9 mouse cellular contexts compared by ENCODE assay signal in genomic region chr17:34894074-34894597, GRCm38 (mm10). TPM values are rescaled to one million over a fixed set of nuclear protein-coding genes. Genes with fewer than 3 reads are reported as not detected.
DNase-seq lines count a peak whose midpoint lies in the region; ATAC-seq and TF ChIP-seq lines count a peak whose summit lies in the region.
"Had no signal": no experiment of that assay in that cellular context is flagged by ENCODE, and none has a peak within 500 bp of the region (broad histone marks: within the 10 kb centered on the region; RNA-seq: fewer than 3 reads in every experiment).

No protein-coding gene starts in this region.

- peaks cover 71% of the 10 kb centered on the region for H3K4me1 ChIP-seq in erythroblast, embryonic 14.5 days (ENCODE audit: control insufficient read depth)
- H3K4me1 ChIP-seq in heart, embryonic 12.5 days (replicated peaks) = peaks cover 36% of the 10 kb centered on the region
- H3K4me1 ChIP-seq in kidney, embryonic 16.5 days (ENCODE audit: insufficient read depth, low read length) = peaks cover 33% of the 10 kb centered on the region
- peaks cover 8% of the 10 kb centered on the region for H3K4me1 ChIP-seq in liver, adult 2 months (ENCODE audit: control insufficient read depth, insufficient read depth, low read length)

- TF ChIP-seq CTCF in liver, adult 2 months (IDR thresholded peaks at IDR 0.05; ENCODE audit: low read depth, low read length) = peak; percentile 5; the same call in 1 of the 2 replicates

- peaks cover 6% of the 10 kb centered on the region; the same call in 1 of the 2 replicates for H3K79me2 ChIP-seq in liver, adult 2 months (ENCODE audit: control insufficient read depth, insufficient read depth, low read length)

- TF ChIP-seq POLR2A in liver, adult 2 months (IDR thresholded peaks at IDR 0.05; ENCODE audit: extremely low read depth, insufficient read depth, low read length) = 0 out of 2 replicates have a peak, but pooled peaks have one; percentile 34

- H3K4me3 ChIP-seq in erythroblast, embryonic 14.5 days (replicated peaks) = peak overlapping the region; percentile 69
- peak overlapping the region; percentile 93 for H3K4me3 ChIP-seq in heart, embryonic 12.5 days
- peak overlapping the region; percentile 72 for H3K4me3 ChIP-seq in kidney, embryonic 16.5 days (ENCODE audit: low read length)
- H3K4me3 ChIP-seq in liver, adult 2 months (ENCODE audit: insufficient read depth, low read depth, low read length) = peak overlapping the region; percentile 70

- DNase-seq in CD4-positive, CD25-positive, alpha-beta regulatory T cell, adult 2 months (ENCODE audit: low read depth, low spot score) = peak; percentile 93
- DNase-seq in brain, embryonic 18.5 days (ENCODE audit: low read depth, low spot score) = peak; percentile 95
- peak; percentile 74 for DNase-seq in liver, adult 2 months (ENCODE audit: extremely low read depth, low read depth, low spot score)
- peak; percentile 89 to 90 for DNase-seq in spleen, postnatal 36 days (ENCODE audit: low spot score in 2 of 2)

- H3K4me2 ChIP-seq in heart, embryonic 12.5 days = peak overlapping the region; percentile 83
- H3K4me2 ChIP-seq in kidney, embryonic 16.5 days (replicated peaks; ENCODE audit: low read depth, low read length) = peak overlapping the region; percentile 92

- H3K27me3 ChIP-seq in erythroblast, embryonic 14.5 days (ENCODE audit: control insufficient read depth) = peaks cover 2% of the 10 kb centered on the region; the same call in 1 of the 2 replicates
- H3K27me3 ChIP-seq in heart, embryonic 12.5 days (replicated peaks) = no peaks in the 10 kb centered on the region
- H3K27me3 ChIP-seq in kidney, embryonic 16.5 days (ENCODE audit: insufficient read depth, low read length) = no peaks in the 10 kb centered on the region
- no peaks in the 10 kb centered on the region for H3K27me3 ChIP-seq in liver, adult 2 months (ENCODE audit: control insufficient read depth, insufficient read depth, low read length)

- under 1% methylated on average over 49 of the region's 51 CpGs for WGBS in heart, embryonic 12.5 days
- under 1% methylated on average over 38 of the region's 51 CpGs for WGBS in kidney, embryonic 16.5 days
- under 1% methylated on average over 50 of the region's 51 CpGs for WGBS in liver, adult 2 months

- peaks cover 3% of the 10 kb centered on the region for H3K36me3 ChIP-seq in erythroblast, embryonic 14.5 days (ENCODE audit: control insufficient read depth)
- peaks cover 10% of the 10 kb centered on the region for H3K36me3 ChIP-seq in heart, embryonic 12.5 days
- H3K36me3 ChIP-seq in kidney, embryonic 16.5 days (ENCODE audit: insufficient read depth, low read length) = peaks cover 9% of the 10 kb centered on the region
- H3K36me3 ChIP-seq in liver, adult 2 months (ENCODE audit: control insufficient read depth, insufficient read depth, low read length) = no peaks in the 10 kb centered on the region

- peak overlapping the region; percentile 99 for H3K9ac ChIP-seq in heart, embryonic 12.5 days
- H3K9ac ChIP-seq in kidney, embryonic 16.5 days (replicated peaks; ENCODE audit: low read length) = peak overlapping the region; percentile 86
- H3K9ac ChIP-seq in liver, adult 2 months (ENCODE audit: low read depth, low read length) = peak overlapping the region; percentile 81

- peak overlapping the region; percentile 85 for H3K27ac ChIP-seq in heart, embryonic 12.5 days (ENCODE audit: poor library complexity, severe bottlenecking)
- peak overlapping the region; percentile 92 for H3K27ac ChIP-seq in kidney, embryonic 16.5 days (ENCODE audit: low read length)
- peak overlapping the region; percentile 78 for H3K27ac ChIP-seq in liver, adult 2 months (replicated peaks; ENCODE audit: insufficient read depth, low read depth, low read length)

- H3K9me3 ChIP-seq in erythroblast, embryonic 14.5 days (ENCODE audit: control insufficient read depth, low read length) = no peaks in the 10 kb centered on the region
- H3K9me3 ChIP-seq in heart, embryonic 12.5 days (replicated peaks) = no peaks in the 10 kb centered on the region
- H3K9me3 ChIP-seq in kidney, embryonic 16.5 days (ENCODE audit: low read length) = no peaks in the 10 kb centered on the region

- peak; percentile 90 for ATAC-seq in heart, embryonic 12.5 days (ENCODE audit: insufficient number of reproducible peaks, low FRiP score)
- ATAC-seq in kidney, embryonic 16.5 days (ENCODE audit: low FRiP score, low TSS enrichment) = peak; percentile 92
- ATAC-seq in monocyte, adult 5-6 weeks (replicated peaks; ENCODE audit: insufficient number of reproducible peaks, low FRiP score, low TSS enrichment, poor library complexity, severe bottlenecking) = peak; percentile 69

RNA-seq across cellular contexts. Expression of gene C2, which starts 3.9 kb away (rescaled TPM):
- polyA plus RNA-seq in erythroblast, embryonic 14.5 days (2012) = 0.13 and 0.17 TPM in 2 replicates
- 0.24 and 0.35 TPM in 2 replicates for polyA plus RNA-seq in heart, embryonic 12.5 days (2016; fragmentation: Nextera tagmentation; extraction: Ambion mirVana)
- polyA plus RNA-seq in kidney, embryonic 16.5 days (2015; fragmentation: Nextera tagmentation; extraction: Ambion mirVana) = 4.6 and 5.7 TPM in 2 replicates
- 101 and 113 TPM in 2 replicates for total RNA-seq in liver, adult 2 months (2014; rRNA removed)
- 65.1 and 82.1 TPM in 2 replicates for polyA plus RNA-seq in liver, adult 2 months (2012; rRNA removed)
- total RNA-seq in monocyte, adult 5-6 weeks (2017) = not detected in 3 replicates

RNA-seq across cellular contexts. Expression of gene Ehmt2, which starts 4.1 kb away (rescaled TPM):
- polyA plus RNA-seq in erythroblast, embryonic 14.5 days (2012) = 6.2 and 6.4 TPM in 2 replicates
- 49.1 and 51.6 TPM in 2 replicates for polyA plus RNA-seq in heart, embryonic 12.5 days (2016; fragmentation: Nextera tagmentation; extraction: Ambion mirVana)
- polyA plus RNA-seq in kidney, embryonic 16.5 days (2015; fragmentation: Nextera tagmentation; extraction: Ambion mirVana) = 89.9 and 92.8 TPM in 2 replicates
- 45.2 and 54.6 TPM in 2 replicates for total RNA-seq in liver, adult 2 months (2014; rRNA removed)
- polyA plus RNA-seq in liver, adult 2 months (2012; rRNA removed) = 81.8 and 103 TPM in 2 replicates
- 92.4 to 105 TPM (median 102 TPM) in 3 replicates for total RNA-seq in monocyte, adult 5-6 weeks (2017)

RNA-seq across cellular contexts. Expression of gene Gm20547, which starts 12.3 kb away (rescaled TPM):
- not detected in 2 replicates for polyA plus RNA-seq in erythroblast, embryonic 14.5 days (2012)
- polyA plus RNA-seq in heart, embryonic 12.5 days (2016; fragmentation: Nextera tagmentation; extraction: Ambion mirVana) = not detected in 2 replicates
- not detected in 2 replicates for polyA plus RNA-seq in kidney, embryonic 16.5 days (2015; fragmentation: Nextera tagmentation; extraction: Ambion mirVana)
- total RNA-seq in liver, adult 2 months (2014; rRNA removed) = 1.1 TPM in 1 of 2 replicates, not detected in the other
- 0.09 TPM in 1 of 2 replicates, not detected in the other for polyA plus RNA-seq in liver, adult 2 months (2012; rRNA removed)
- total RNA-seq in monocyte, adult 5-6 weeks (2017) = not detected in 3 replicates
- polyA plus RNA-seq: gonadal fat pad, adult 2 months had no signal

RNA-seq across cellular contexts. Expression of gene Zbtb12, which starts 14.9 kb away (rescaled TPM):
- polyA plus RNA-seq in erythroblast, embryonic 14.5 days (2012) = 0.24 and 0.25 TPM in 2 replicates
- 2.6 and 2.8 TPM in 2 replicates for polyA plus RNA-seq in heart, embryonic 12.5 days (2016; fragmentation: Nextera tagmentation; extraction: Ambion mirVana)
- 3.5 and 4.3 TPM in 2 replicates for polyA plus RNA-seq in kidney, embryonic 16.5 days (2015; fragmentation: Nextera tagmentation; extraction: Ambion mirVana)
- 1.8 and 3.2 TPM in 2 replicates for total RNA-seq in liver, adult 2 months (2014; rRNA removed)
- 3.3 and 4.6 TPM in 2 replicates for polyA plus RNA-seq in liver, adult 2 months (2012; rRNA removed)
- total RNA-seq in monocyte, adult 5-6 weeks (2017) = 0.57 to 1.7 TPM (median 1.6 TPM) in 3 replicates

RNA-seq across cellular contexts. Expression of gene Slc44a4, which starts 20.1 kb away (rescaled TPM):
- not detected in 2 replicates for polyA plus RNA-seq in erythroblast, embryonic 14.5 days (2012)
- polyA plus RNA-seq in heart, embryonic 12.5 days (2016; fragmentation: Nextera tagmentation; extraction: Ambion mirVana) = 0.08 TPM in 1 of 2 replicates, not detected in the other
- 17.9 and 18.9 TPM in 2 replicates for polyA plus RNA-seq in kidney, embryonic 16.5 days (2015; fragmentation: Nextera tagmentation; extraction: Ambion mirVana)
- total RNA-seq in liver, adult 2 months (2014; rRNA removed) = 0.13 and 0.18 TPM in 2 replicates
- 0.34 and 0.35 TPM in 2 replicates for polyA plus RNA-seq in liver, adult 2 months (2012; rRNA removed)
- not detected in 3 replicates for total RNA-seq in monocyte, adult 5-6 weeks (2017)

Comparison
In these comparisons a context has a peak if more than half of its experiments do, and no peak if none do; other contexts are left out.
1. Peak in every context shown above with its lines: DNase-seq, ATAC-seq, H3K4me3 ChIP-seq and H3K27ac ChIP-seq.